Mouse (Mus musculus) R1 (cell line): Measurements from ENCODE around the gene Ankrd31.

Experiments
- DNase-seq: peaks from one replicate; pipeline ENCODE4 v3.0.0-alpha.2; 2018; ENCODE audit warnings: low read depth, low spot score

Gene Ankrd31

GRCm38 (mm10) chr13:96855191-96855590 lies 107.1 kb downstream of the Ankrd31 start:
- DNase-seq: peak; percentile 58

- peak; percentile 70 for DNase-seq
These were observed 111.1 kb downstream of the Ankrd31 start for GRCm38 (mm10) chr13:96859161-96859560.

DNA sequence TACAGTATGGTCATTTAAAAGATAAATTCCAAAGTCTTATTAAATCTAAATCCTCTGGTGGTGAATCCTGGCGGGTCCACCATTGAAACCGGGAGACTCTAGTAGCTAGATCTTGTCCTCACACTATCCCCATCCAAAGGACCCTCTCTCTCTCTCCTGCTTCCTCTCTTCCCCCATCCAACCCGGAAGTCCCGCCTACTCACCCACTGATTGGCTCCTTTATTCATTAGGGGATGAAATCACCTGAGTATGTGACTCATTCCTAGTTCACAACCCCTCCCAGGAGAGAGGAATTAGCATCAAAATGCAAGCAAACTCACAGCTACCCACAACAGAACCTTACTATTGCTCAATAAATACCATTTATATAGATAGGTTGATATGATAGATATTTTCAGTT lies 122.7 kb downstream of the Ankrd31 start:
- peak; percentile 64 for DNase-seq

DNA sequence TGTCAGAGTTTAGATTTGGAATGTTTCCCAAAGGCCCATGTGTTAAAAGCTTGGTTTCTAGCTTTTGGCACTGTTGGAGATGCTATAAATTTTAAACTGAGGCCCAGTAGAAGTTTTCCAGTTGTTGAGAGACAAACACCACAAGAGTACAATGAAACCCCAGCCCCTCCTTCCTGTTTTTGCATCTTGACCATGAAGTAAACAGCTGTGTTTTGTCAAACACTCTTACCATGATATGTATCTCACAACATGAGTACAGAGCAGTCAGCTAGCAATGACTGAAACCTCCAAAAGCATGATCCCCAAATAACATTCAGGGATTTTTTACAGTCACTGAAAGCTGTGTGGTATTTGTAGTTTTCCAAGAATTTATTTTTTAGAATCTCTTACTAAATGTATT lies 126.0 kb downstream of the Ankrd31 start:
- DNase-seq: no peak

DNA sequence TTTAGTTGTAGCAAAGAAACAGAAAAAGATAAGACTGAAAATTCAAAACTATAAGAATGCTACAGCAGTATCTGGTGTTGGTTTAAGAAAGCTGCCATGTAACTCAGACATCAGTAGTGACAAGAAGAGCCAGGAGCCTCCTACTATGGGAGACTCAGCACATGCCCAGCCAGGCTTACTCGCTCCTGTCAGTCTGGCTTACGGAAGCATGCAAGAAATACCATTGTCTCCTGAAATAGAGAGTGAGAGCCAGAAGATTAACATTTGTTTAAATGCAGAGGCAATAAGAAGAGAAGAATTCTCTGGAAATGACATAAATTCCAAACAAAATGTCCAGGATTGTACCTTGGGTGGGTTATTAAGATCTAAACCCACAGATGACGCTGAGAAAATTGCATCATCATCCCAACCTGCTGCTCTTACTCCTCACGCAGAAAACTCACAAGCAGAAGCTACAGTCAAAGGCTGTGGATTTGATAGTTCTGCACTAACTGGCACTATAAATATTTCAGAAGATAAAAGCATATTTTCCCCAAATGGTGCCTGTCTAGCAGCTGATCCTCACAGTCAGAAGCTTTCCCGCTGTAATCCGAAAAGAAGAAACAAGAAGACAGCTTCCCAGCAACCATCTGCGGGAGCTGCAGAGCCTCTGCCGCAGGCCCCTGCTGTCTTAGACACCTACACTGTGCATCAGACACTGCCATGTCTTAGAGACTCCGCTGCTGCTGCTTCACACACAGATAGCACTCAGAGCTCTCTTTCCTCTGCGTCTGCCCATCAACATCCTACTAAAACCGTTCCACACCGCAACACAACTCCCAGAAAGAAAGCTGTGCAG lies 130.4 kb downstream of the Ankrd31 start:
- DNase-seq: no peak

GRCm38 (mm10) chr13:96884534-96884933 lies 136.5 kb downstream of the Ankrd31 start:
- peak; percentile 94 for DNase-seq

- no peak for DNase-seq
These were observed 141.9 kb downstream of the Ankrd31 start for GRCm38 (mm10) chr13:96889985-96890384.

GRCm38 (mm10) chr13:96895144-96895543 lies 147.1 kb downstream of the Ankrd31 start:
- no peak for DNase-seq

GRCm38 (mm10) chr13:96906717-96907116 lies 158.6 kb downstream of the Ankrd31 start:
- DNase-seq: no peak

DNA sequence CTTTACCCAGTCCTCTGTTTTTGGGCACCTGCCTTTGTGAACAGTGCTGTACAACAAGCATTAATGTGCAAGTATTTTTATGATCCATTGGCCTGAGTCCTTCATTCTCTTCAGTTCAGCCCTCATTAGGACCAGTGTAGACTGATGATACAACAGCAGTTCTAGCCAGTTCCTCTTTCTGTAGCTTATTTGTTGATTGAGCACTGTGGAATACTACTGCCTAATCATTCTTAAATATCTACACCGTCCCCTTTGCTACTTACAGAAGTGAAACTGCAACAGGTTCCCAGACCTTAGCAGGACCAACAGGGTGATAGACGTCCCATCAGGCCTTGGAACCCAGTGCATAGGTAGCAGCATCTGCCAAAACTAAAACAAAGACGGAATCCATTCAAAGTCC lies 163.1 kb downstream of the Ankrd31 start:
- DNase-seq: no peak

GRCm38 (mm10) chr13:96923134-96923533 lies 175.1 kb downstream of the Ankrd31 start:
- DNase-seq: peak; percentile 27

GRCm38 (mm10) chr13:96923999-96924961 lies 176.2 kb downstream of the Ankrd31 start, which contains the start of gene Gcnt4:
Gene Gcnt4, plus strand, starts transcription at chr13:96924689.
- peak; percentile 75 for DNase-seq

DNA sequence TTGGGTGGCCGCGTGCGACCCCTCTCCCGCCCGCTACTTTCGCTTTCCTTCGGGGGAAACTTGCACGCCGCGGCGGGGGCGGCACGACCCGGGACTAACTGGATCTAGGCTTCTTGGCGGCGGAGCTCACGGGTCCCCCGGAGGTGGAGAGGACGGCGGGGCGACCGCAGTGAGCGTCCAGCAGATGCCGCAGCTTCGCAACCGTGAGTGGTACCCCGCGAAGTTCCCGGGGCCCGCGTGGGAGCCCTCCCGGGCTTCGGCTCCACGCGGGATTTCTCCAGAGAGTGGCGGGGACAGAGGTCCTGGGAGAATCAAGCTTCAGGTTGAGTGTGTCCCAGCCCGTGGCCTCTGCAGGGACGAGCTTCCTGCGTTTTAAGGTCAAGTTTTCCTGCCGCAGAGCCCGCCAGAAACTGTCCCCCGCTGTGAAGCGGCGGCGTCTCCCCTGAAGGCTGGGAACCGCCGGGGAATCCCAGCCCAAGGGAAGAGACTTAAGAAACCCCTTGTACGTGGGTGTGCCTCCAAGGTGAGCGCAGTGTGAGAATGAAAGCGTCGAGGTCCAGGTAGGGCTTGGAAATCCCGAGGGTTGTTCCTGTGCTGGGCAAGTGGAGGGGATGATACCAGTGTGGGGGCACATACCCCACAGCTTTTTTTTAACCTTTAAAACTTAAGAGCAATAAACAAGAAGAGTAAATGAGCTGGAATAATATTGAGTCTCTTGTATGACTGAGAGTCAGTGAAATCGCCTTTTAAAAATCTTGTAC lies 177.1 kb downstream of the Ankrd31 start:
- peak; percentile 33 for DNase-seq

- no peak for DNase-seq
These were observed 178.1 kb downstream of the Ankrd31 start for GRCm38 (mm10) chr13:96925991-96926725.

- DNase-seq: no peak
These were observed 179.7 kb downstream of the Ankrd31 start for GRCm38 (mm10) chr13:96927781-96928180.

GRCm38 (mm10) chr13:96928432-96929039 lies 180.5 kb downstream of the Ankrd31 start:
- DNase-seq: no peak

- DNase-seq: no peak
These were observed 184.7 kb downstream of the Ankrd31 start for GRCm38 (mm10) chr13:96932745-96933144.

DNA sequence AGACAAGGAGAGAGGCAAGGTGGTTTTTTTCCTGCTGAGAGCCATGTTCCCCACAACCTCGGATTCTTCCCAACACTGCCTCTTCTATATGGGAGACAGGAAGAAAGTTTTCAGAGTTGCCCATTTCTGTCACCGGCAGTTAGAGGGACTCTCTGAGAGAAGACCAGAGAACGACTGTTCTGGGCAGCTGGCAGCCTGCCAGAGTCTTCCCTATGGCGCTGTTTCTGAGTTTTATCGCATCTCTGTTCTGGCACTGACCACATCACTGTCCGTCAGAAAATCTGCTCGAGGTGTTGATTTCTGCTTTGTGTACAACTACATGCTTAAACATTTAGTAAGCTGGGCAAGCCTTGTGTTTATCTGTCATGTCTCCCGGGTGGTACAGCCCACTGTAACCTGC lies 185.3 kb downstream of the Ankrd31 start:
- no peak for DNase-seq

- no peak for DNase-seq
These were observed 188.2 kb downstream of the Ankrd31 start for GRCm38 (mm10) chr13:96936173-96936777.

DNA sequence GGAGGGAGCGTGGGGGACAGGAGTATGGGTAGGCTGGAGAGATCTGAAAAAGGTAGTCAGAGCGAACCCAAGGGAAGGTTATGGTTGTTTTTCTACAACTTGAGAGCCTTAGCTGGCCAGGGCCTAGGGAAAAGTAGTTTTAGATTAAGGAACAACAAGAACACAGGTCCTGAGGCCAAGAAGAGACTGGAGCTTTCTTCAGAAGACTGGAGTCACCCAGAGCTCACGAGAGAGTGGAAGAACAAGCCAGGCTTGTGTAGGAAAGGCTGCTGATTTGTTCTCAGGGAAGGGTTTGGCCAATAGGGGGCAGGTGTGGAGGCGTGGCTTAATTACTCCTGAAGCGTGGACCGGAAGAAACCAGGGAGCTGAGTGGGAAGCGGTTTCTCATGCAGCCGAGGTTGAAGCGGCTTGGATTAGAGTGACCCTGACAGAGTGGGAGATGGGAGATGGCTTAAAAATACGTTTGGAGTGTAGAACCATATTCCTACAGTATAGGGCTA lies 189.0 kb downstream of the Ankrd31 start:
- peak; percentile 70 for DNase-seq
